Mouse (Mus musculus) right cerebral cortex, adult 18-20 months (tissue): ENCODE results near the gene Tbc1d2.
"Not testable (repeated sequence)": the region's sequence is repeated elsewhere in the genome, so short reads cannot be mapped to it uniquely, and the experiment has no call there.

ENCODE experiments used
- DNase-seq: peaks from one replicate; pipeline ENCODE4 v3.0.0; 2022; ENCODE audit warnings: mixed read lengths

Tbc1d2 gene

DNA sequence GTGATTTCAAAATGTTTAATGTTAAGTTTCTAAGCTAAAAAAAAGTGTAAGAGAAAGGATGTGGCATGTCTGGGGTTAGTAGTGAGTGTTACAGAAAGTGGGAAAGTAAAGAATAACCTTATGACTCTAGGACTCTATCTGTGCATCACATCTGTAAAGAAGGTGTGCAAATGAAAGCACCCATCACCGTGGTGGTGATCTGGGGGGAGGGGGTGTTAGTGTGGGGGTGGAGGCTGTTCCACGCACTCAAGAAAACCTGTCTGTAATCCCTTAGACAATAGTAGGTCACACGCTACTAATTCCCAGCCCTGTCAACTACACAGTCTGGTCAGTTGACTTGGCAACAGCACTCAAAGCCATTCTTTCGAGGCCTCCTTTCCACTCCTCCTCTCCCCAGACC, 8.7 kb downstream of the Tbc1d2 start:
- DNase-seq = no peak

DNA sequence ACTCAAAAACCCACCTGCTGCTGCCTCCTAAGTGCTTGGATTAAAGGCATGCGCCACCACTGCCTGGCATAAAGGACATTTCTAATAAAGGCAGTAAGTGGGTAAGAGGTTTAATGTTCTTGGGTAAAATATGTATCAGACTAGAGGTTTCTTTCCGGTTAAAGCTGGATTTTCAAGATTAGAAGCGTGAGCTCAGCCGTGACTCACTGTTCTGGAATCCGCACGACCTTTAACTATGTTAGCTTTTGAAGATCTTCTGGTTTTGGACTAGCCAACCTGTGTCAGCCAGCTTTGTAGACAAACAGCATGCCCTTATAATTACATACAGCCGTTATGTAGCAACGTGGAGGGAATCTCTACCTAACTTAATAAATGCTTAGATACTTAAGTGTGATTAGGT, 10.1 kb downstream of the Tbc1d2 start:
- DNase-seq = no peak

DNA sequence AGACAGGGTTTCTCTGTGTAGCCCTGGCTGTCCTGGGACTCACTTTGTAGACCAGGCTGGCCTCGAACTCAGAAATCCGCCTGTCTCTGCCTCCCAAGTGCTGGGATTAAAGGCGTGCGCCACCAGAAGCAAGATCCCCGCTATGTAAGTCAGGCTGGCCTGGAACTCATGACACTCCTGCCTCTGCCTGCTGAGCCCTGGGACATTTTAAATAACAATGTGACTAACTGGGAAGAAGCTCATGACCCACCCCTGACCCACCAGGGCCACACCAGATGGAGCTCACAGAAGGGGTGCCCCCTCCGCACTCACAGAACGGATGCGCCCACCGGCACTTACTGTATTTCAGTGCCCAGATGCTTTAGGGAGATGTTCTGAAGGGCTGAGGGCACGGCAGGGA, 12.8 kb downstream of the Tbc1d2 start:
- DNase-seq = not testable (repeated sequence)

DNA sequence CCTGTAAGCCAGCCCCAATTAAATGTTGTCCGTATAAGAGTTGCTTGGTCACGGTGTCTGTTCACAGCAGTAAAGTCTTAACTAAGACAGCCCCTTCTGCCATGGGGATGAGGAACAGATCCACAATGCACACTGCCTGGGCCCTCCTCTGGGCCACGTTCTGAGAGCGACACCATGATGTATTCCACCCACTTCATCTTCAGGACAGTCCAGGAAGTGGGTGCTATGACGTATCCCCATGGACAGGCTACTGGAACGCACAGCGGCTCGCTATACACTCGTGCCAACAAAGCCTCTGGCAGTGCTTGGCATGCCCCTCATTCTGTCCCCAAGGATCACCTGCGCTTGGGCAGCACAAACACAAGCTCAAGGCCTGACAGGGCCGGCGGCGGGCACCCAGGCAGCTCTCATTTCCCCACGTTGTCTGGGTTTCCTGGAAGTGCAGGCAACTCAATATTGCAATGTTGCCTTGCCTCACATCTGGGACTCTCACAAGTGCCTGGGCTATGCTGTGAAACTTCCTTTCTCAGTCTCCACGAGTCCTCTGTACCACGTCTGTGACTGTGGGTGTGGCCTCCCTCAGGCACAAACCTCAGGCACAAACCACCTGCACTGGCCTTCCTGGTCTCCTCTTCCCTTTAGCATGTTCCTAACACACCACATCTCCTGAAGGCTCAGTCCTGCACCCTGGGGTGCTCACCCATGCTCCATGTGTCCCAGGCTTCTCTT, 14.1 kb downstream of the Tbc1d2 start:
- DNase-seq = peak; percentile 49

DNA sequence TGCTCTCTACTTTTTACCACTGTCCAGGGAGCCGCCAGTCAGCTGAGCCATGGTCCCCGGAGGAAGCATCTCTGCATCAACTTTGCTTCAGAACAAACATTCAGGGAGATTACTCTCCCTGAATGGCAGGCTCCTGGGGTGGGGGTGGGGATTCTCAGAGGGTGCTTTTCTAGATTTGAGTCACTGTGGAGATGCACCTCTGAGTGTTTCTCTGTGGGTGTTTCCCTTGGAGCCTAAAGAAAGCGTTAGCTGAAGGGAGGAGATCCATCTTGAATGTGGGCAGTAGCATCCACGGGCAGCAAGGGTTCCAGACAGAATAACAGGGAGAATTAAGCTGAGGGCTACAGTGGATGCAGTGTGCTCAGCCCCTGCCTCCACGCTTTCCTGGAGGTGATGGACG, 15.1 kb downstream of the Tbc1d2 start:
- peak; percentile 32 for DNase-seq

DNA sequence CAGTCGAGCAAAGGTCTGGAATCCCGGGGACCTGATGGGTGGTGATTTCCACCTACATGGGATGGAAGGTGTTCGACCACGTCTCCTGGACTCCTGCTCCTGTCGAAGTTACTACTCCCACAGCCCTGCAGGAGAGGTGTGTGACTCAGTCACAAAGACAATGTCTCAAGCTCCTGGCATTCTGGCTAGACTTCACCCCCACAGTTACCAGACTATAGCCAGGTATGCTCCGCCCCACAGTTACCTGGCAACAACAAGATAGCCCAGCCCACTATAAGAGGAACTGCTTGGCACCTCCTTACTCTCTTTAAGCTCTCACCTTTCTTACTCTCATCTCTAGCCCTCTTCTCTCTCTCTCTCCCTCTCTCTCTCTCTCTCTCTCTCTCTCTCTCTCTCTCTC, 16.4 kb downstream of the Tbc1d2 start:
- not testable (repeated sequence) for DNase-seq

DNA sequence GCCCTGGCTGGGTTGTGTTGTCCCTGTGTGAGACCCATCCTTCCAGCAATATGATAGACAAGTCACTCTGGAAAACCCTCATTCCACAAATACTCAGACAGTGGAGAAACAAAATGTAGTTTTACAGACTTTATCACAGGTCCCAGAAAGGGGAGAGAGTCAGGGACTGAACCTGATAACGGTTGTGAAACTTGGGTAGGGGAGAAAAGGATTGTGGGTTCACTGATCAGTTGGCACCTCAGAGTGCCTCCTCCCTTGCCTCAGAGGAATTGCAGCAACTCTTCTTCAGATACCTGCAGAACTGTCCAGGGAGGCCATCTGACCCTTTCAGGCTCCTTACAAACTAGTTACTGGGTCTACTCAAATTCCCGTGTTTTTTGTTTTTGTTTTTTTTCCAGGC, 17.5 kb downstream of the Tbc1d2 start:
- DNase-seq = no peak

DNA sequence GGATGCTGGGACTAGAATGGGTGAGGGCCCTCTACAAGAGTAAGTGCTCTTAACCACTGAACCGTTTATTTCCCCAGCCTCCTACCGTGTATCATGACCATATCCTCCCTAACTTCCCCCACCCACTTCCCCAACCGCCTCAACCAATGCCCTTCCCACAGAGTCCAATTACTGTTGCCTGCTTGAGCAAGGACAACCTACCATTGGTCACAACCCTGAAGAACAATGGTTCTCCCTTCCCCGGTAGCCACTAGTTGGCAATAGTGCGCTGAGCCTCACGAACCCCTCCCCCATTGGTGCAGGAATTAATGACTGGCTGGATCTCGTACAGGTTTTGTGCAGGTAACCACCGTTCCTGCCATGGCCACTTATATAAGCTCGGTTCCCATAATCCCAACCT, 19.6 kb downstream of the Tbc1d2 start:
- no peak for DNase-seq

DNA sequence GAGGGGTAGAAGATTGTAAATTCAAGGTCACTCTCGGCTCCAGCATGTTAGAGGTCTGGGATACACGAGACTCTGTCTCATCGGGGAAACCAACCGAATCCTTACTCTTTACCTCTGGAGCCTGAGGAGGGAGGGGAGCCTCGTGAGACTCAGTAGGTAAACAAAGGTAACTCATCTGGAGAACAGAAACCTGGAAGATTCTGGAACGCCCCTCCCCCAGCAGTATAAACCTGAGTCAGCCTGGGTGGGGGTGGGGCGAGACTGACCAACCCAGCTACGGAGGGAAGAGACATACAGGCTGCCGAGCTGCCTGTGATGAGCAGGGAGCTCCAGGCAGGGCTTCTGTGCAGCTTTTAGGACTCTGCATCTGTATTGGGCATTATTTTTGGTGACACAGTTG, 21.1 kb downstream of the Tbc1d2 start:
- no peak for DNase-seq

DNA sequence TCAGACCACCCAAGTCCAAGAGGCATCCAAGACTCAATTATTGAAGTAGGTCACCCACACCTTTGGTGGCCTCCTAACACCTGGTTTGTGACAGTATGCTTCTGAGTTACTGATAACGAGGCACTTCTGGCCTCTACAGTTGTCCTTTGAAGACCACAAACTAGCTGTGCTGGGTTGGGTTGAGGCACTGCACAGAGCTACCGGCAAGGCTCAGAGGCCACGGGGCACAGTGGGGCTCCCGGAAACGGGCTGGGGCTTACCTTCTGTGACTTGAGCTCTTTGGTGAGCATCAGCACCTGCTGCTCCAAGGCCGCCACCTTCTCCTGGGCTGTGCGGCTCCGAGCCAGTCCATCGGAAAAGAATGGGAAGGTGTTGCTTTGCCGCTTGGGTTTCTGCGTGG, 21.9 kb downstream of the Tbc1d2 start:
- no peak for DNase-seq

DNA sequence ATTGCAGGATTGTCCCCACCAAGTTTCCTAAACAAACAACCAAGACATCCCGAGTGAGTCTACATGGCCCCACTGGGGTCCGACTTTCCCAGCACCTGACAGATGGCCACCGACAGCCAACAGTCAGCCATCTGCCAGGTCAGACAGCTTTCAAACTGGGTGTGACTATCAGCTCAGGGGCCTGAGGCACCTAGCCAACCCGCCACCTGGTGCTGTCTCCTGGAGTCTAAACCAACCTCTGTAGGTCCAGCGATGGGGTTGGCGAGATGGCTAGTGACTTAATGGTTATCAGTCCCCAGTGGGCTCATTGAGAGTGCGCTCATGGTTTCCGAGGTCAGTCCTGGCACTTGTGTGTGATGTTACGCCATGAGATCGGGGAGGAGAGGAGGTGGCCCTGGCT, 24.9 kb downstream of the Tbc1d2 start:
- no peak for DNase-seq

DNA sequence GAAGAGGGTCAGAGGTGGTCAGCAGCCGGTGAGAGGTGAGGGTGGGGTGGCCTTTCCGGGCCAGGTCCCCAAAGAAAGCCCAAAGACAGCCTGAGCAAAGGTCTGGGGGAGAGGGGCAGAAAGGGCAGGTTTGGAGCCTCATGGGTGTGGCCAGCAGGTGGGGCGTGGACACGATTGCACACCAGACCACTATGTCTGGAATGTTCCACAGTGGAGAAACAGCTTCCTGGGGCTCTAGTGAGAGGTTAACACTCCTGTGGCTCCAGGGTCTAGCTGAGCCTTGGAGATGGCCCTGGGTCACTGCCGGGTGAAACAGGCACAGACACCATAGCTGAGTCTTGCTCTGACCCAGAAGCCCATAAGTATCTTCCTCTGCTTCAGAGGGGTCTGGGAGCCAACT, 27.0 kb downstream of the Tbc1d2 start:
- no peak for DNase-seq

DNA sequence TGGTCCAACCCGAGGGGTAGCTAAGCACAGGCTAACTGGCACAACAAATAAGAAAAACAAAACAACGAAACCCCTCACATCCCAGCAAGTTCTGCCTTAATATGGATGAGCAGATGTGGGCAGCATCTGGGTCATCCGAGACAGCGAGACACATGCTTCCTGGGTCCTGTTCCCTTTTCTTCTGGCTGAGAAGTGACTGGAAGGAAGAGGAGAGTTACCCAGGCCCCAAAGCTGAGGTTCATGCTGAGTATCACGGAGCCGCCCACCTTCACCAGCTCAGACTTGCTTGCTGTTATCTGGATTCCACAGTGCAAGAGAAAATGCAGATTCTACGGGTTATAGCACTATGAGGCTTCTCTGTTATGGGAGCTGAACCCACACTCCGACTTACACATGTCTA, 29.1 kb downstream of the Tbc1d2 start:
- no peak for DNase-seq

DNA sequence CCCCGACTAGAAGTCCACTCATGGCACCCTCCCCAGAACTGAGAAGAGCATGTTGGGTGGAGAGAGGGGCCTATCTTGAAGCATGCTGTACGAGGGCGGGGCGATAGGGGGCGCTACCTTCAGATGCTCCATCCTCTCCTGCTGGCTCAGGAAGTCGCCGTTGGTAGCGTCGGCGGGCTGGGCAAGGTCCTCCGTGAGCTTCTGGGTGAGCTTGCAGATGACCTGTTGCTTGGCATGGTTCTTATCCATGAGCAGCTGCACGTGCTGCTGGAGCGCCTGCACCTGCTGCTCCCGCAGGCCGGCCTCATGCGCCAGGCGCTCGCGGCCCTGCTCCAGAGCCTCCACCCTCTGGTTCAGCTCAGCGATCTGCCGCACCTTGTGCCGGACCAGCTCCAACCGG, 29.7 kb downstream of the Tbc1d2 start:
- no peak for DNase-seq

DNA sequence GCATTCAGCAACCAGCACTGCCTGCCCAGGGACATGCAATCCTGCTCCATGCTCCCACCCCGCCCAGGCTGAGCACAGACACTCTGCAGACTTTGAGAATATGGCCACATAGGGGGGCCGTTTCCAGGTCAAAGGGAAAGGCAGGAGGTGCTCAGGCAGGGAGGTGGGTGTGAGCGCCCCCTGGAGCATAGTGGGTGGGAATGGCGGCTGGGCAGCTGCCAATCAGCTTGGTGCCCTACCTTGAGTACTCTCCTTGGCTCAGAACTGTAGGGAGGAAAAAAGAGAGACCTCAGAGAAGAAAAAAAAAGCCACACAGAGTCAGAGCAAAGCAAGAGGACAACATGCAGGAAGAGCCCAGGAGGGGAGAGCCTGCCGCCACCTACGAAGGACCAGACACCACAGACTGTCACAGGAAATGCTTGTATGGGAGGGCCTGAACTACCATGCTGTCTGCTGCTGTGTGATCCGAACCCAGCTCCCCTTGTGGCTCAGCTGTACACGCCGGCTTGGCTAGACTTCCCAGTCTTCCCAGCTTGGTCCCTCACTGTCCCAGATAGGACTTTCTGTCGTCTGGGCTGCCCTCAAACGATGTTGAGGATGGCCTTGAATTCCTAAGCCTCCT, 31.7 kb downstream of the Tbc1d2 start:
- no peak for DNase-seq

DNA sequence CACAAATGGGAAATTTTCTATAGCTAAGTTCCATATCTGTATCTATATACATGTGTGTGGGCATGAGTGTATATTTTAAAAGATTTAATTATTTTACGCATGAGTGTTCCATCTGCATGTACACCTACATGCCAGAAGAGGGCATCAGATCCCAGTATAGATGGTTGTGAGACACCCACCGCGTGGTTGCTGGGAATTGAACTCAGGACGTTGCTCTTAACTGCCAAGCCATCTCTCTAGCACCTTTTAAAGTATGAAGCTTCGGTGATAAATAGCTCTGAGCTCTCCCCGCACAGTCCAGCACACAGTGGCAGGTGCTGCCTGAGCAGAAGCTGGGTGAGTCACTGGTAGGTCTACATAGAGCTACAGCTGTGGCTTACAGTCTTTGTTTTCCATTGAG, 32.6 kb downstream of the Tbc1d2 start:
- no peak for DNase-seq

DNA sequence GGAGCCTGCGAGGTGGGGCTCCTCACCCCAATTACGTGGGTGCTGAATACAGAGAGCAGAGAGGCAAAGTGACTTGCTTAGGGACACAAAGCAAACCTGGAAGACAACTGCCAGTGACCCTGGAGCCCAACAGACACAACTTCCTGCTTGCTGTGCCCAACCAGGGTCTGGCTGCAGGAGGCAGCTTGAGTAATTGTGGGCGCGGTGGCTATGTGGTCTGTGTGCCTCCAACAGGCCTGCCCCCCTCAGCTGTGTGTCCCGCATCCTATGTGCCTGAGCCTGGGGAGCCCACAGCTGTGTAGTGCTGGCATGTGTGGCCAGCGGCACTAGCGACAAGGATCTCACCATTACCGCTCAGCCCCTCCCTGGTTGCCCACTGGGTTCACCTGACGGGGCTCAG, 35.4 kb downstream of the Tbc1d2 start:
- DNase-seq = no peak

DNA sequence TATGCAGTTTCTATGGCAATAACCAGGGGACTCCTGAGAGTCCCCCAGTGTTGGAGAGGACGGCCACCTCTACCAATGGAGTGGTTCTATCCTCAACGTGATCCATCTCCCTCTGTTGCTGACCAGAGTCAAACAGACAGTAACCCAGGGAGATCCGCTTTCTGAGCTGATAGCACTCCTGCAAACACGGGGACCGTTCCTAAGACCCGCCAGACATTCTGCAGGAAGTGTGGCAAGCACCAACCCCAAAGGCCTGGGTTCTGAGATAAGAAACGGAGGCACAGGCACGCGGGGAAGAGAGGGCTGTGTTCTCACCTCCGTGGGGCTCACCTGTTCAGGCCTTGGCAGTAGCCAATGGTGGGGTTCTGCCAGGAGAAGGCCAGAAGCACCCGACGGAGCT, 36.4 kb downstream of the Tbc1d2 start:
- no peak for DNase-seq

DNA sequence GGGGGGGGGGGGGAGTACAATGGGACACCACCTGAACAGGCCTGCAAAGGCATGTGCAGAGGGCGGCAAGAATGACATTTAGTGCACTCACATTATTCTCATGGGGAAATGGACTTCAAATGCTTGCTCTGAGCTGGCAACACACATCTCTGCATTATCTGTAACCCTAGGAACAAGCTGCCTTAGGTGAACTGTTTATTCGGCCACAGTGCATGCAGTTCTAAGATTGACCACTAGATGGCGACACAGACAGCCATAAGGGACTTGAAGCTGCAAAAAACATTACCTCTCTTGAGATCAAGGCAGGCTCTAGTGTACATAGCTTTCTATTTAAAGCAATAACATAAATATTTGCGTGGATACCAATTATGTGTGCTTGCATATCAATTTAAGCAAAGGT, 38.8 kb downstream of the Tbc1d2 start:
- DNase-seq = peak; percentile 82

DNA sequence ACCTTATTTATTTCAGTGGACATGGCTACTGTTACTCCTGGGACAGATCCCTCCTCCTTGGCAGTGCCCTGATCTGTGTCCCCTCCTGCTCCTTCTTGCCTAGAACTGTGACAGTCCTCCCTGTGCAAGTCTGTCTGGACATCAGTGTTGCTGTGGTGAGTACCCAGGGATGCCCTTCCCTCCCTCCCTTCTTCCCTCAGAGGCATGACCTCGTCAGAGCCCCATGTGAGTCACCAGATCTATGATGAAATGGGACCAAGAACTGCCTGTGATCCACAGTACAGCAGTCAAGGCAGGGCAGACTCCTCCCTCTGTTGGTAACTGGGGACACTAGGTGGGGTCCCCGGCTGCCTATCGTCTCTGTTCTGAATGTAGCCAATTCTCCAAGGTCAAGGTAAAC, 42.4 kb downstream of the Tbc1d2 start:
- no peak for DNase-seq

DNA sequence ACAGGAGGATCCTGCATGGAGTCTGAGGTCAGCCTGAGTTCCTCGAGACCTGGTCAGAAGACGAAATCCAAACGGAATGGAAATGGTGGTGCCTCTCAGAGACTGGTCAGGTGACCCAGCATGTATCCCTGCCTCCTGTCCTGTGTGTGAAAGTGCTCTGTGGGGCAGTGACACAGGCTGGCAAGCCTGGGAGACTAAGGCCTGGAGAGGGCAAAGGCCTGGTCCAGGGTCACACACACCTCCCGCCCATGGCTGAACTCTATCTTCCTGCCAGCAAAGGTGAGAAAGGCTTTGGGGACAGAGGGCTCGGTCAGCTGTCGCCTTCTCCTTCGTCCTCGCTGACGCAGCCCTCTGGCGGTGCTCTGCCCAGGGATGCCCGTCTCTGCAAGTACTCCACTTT, 44.6 kb downstream of the Tbc1d2 start:
- no peak for DNase-seq

DNA sequence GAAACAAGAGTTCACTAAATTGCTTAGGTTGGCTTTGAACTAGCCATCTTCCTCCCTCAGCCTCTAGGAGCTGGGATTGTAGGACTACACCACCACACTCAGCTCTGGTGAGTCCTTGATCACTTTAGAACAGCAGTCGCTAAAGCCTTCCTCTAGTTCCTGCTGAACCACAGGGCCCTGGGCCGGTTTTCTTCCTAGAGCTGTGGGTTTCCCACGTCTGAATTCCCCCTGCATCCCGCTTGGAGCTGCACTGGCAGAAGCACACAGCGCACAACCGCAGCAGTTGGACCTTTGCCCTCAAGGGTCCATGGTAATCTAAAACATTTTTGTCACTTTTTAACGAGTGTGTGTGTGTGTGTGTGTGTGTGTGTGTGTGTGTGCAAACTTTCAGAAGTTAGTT, 47.3 kb downstream of the Tbc1d2 start:
- no peak for DNase-seq

DNA sequence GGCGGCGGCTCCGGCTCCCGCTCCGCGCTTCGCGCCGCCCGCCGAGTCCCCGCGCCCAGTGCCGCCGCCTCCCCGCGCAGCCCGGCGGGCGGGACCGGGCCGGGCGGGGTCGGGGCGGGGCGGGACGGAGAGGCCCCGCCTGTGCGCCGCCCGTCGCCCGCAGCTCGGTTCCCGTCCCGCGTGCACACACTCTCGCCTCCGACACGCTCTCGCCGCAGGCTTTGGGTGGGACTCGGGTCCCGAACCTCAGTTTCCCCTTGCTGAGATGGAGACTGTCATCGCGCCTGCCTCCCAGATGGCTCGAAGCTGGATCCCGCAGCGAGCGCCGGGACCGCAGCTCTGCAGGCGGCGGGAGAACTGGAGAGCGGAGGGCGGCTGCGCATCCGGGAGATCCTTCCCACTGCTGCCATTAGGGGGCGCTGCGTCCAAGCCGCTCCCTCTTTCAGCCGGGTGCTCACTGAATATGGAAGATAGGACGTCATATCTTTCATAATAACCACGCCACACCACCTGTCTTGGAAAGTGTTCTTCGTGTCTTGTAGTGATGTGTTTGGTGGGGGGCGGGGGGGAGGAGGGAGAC, 48.1 kb downstream of the Tbc1d2 start, which contains the start of gene Coro2a:
Gene Coro2a (minus strand): TSS at position 359 of the 580 bp plus-strand sequence.
- DNase-seq = peak; percentile 90

DNA sequence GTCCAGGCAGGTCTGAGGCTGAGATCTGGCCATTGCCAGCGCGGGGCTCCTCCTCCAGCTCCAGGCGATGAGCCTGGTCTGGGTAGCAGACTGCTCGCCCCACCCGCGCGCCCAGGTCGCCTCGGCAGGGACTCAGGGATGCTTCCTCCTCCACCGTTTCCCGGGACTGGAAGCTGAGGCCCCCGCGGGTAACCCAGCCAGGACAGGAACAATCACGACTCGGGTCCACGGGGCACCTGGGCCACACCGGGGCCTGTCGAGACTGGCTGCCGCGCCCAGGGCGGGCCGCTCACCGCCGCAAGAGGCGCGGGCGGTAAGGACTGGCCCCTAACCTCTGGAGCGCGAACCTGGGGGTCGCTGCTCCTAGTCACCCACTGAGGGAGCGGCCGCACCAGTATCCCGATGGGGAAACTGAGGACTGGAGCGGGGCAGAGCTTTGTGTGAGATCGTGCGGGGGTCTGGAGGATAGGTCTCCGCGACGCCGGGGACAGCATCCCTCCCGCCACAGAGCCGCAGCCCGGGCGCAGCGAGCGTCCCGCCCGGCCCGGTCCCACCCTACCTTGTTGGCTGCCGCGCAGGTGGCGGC, 48.7 kb downstream of the Tbc1d2 start:
- peak; percentile 43 for DNase-seq
